Mouse (Mus musculus): Measurements from ENCODE around the gene Zfp790.
"Not testable (repeated sequence)": the region's sequence is repeated elsewhere in the genome, so short reads cannot be mapped to it uniquely, and the experiment has no call there.

Zfp790 gene

DNA sequence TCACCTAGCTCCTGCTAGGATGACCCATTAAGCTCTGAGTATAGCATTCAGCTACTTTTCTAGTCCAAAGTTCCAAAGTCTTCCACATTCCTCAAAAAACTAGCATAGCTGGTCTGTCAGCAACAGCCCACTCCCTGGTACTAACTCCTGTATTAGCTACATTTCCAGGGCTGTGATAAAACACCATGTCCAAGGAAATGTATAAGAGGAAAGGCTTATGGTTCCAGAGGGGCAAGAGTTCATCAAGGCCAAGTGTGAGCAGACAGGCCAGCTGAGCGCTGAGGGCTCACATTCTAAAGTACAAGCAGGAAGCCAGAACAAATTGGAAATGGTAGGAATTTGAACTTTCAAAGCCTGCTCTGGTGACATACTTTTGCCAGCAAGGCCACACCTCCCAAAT, 26.2 kb downstream of the Zfp790 start:
- no peak for DNase-seq (ENCODE audit: low read depth)

DNA sequence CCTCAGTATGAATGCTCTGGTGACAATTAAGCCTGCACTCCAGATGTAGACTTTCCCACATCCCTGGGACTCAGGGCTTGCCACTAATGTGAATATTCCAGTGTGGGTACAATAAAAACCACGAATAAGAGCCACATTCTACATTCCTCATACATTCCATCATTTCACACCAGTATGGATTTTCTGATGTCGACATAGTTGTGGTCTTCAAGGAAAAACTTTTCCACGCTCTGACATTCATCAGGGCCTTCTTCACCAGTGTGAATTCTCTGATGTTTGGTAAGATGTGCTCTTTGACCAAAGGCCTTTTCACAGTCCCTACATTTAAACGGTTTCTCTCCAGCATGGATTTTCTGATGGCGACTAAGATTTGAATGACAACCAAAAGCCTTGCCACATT, 28.7 kb downstream of the Zfp790 start:
- no peak for DNase-seq (ENCODE audit: low read depth)

DNA sequence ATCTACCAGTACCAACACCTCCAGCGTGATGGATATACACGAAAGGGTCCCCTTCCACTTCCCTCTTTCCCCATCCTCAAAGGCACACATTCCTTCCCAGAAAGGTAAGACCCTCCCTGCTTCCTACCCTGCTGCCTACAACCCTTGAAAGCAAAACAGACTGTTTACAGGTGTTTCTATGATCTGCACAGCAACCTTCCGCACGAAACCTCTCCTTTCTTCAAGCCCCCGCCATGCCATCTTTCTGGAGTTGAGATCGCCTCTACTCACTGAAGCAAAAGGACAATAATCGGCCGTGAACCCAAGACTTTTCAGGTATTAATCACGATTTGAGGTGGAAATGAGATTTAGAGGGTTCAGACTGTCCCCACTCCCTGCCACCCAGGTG, 36.9 kb downstream of the Zfp790 start:
- DNase-seq (ENCODE audit: low read depth): no peak

DNA sequence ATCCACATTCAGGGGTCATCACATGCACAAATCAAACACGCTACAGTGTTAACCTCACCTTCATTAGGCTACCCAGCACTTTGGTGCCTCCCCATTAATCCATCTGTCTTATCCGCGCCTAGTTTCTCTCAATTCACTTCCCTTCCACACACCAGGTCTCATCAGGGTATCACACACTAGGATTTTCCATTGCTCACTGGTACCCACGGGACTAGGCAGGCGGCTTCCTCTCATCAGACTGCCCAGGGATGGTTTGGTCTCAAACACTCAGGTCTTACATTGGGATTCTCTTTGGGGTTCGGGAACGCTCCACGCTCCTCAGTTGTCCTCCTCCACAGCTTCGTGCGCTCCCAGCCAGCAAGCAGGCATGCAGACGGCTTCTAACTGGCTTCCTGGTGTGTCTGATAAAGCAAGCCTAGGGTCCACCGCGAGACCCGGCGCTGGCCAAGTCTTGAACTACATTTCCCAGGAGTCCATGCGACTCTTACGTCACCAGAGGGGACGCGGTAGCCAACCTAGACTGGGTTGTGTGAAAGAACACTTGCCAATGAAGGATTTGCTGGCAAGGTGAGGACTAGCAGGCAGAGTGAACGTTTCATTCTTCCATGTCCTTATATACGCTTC, 37.4 kb downstream of the Zfp790 start, which contains the start of gene Zfp940:
Gene Zfp940 (minus strand): TSS at position 451 of the 624 bp plus-strand sequence.
- peak; percentile 83 for DNase-seq (ENCODE audit: low read depth)

DNA sequence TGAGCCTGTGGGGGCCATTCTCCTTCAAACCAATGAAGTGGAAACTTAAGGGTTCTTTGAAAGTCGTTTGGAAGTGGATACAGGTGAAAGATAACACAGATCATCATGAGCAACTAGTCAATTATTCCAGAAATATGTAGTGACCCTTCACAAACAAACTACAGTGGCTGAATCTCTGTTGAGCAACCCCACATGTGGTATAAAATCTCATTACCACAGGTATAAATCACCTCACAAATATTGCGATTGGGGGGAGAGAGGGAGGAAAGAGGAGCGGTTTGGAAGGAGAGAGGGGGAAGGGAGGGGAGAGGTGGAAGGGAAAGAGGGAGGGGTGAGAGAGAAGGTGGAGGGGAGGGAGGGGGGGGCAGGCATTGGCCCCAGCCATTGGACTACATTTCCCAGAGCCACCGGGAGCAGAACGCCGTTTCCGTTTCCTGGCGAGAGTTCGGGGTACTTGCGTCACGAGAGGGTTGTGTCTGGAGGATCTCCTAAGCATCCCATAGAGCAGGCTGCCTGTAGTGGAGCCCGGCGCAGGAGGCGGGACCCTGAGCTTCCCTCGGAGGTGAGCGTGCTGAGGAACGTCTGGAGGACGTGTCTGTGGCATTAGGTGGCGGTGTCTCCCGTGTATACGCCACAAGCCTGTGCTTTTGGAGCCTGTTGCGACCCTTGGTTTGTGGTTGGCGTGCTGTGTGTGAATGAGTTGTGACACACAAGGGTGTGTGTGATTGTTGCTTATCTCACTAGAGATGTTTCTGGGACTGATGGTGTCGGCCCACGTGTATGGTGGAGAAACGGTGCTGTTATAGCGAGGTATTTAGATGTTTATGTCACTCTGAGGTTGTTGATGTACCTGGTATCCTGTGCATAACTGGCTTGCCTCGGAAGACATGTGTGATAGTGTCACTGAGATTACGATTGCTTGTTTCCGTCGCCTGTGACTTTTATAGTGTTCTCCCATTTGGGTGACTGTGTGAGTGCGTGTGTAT, 43.9 kb downstream of the Zfp790 start, which contains the start of gene Zfp420:
Gene Zfp420 (plus strand): TSS at position 448 of the 986 bp plus-strand sequence.
- peak; percentile 76 for DNase-seq (ENCODE audit: low read depth)

GRCm38 (mm10) chr7:29861660-29862059, 45.7 kb downstream of the Zfp790 start:
- DNase-seq (ENCODE audit: low read depth): no peak

DNA sequence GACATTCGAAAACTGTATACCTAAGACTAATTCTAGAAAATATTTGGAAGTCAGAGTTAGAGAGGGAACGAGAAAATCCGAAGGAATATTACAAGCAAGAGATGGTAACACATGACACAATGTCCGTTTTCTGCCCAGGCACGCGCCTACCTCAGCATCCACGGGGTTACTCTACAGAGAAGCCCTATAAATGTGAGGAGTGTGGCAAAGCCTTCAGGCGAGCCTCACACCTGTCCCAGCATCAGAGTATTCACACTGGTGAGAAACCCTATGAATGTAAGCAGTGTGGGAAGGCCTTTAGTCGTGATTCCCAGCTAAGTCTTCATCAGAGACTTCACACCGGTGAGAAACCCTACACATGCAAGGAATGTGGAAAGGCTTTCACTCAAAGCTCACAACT, 58.3 kb downstream of the Zfp790 start:
- DNase-seq (ENCODE audit: low read depth): no peak

GRCm38 (mm10) chr7:29877561-29877960, 61.6 kb downstream of the Zfp790 start:
- DNase-seq (ENCODE audit: low read depth): not testable (repeated sequence)

DNA sequence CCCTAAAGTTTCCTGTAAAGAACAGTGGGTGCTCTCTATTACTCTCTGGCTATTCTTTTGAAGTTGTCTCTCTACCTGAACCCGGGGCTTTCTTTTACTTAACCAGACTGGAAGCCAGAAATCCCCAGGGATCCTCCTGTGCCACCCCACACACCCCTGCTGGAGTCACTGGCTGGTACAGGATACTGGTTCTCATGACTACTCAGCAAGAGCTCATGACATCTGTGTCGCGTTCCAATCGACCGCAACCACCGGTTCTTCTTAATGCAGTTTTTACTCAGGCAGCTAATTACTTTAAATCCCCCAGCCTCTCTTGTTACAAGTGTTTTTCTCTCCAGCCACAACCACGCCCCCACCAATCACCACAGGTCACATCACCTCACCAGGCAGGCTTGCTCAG, 64.1 kb downstream of the Zfp790 start:
- DNase-seq (ENCODE audit: low read depth): no peak
